Mouse (Mus musculus): ENCODE measurements at regions not wholly inside any gene's neighbourhood (a gene's known extent, or its start where the extent isn't known, plus 50 kb on each side); places are given as distances from the start of the nearest gene placed in this dataset.
"Not testable (repeated sequence)": the region's sequence is repeated elsewhere in the genome, so short reads cannot be mapped to it uniquely, and the experiment has no call there.

GRCm38 (mm10) chr7:64005765-64006164, 67.0 kb upstream of the Klf13 start:
- no peak for ATAC-seq (replicated peaks; ENCODE audit: low FRiP score, poor library complexity, severe bottlenecking)

DNA sequence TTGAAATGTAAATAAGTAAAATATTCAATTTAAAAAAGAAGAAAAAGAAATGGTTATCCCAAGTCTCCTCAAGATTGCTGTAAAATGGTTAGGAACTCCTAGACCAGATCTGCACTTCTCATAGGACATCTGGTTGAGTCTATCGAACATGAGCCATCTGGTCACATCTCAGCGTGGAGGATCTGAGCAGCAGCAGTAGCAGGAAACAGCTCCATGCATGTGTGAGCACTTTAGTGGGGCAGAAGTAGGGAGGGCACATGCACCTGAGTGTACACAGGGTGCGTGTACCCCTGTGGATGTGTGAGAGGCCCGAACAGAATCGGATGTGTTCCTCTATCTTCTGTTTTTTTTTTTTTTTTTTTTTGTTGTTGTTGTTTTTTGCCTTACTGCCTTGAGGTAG, 65.2 kb upstream of the Klf13 start:
- ATAC-seq (replicated peaks; ENCODE audit: low FRiP score, poor library complexity, severe bottlenecking) = no peak

DNA sequence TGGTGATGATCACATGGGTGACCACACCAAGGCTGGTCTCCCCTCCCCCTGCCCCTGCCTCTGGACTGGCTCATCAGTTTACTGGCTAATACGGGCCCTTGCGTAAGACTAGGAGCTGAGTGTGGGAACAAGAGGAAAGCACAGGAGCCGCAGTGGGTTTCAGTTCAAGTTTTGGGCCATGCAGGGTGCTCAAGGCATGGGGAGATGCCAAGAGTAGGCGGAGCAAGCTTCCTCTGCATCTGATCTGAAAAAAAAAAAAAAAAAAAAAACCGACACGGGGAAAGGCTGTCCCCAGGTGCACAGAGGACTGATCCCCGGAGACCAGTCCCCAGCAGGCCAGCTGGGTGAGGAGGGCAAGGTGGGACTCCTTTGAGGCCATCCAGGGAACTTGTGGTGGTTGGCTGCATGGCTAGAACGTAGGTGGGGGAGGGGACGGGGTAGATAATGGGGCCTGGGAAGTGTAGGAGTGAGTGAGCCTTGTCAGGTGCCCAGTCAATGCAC, 62.9 kb upstream of the Klf13 start:
- no peak for ATAC-seq (replicated peaks; ENCODE audit: low FRiP score, poor library complexity, severe bottlenecking)

DNA sequence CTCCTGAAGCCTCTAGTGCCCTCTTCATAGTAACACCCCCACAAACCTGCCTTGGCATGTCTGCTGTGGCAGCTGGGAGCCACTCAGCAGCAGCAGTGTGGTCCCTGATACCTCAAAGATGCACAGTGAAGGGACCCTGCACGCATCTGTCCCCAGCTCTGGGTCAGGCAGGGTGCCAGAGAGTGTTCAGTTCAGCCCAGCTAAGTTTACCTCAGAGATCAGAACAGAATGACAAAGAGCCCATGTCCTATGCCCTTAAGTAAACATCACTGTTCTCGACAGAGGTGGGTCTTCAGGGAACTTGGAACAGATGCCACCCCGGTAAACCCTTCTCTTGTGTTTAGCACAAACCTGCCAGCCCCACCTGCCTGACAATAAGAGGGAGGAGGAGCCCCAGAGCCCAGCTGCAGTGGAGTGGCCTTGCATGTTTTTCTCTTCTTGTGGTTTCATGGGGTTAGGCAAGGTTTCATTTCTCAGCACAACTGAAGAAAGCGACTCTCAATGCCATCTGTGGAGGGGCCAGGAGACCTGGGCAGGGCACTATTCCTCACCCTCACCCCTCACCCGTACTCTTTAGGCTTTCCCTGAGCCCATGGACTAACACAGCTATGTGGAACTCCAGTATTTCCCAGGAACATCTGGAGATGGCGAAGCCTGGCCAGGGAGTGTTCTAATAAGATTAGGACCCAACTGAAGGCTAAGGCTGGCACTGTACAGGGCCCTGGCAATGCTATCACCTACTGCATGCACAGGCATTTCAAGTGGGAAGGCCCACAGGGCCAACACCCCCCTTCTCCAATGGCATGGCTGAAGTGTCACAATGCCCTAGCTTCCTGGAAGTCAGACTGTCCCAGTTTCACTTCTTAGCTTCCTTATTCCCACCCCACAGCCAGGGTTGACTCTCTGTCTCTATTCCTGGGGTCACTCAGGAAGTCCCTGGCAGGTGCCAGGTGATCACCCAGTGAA, 60.6 kb upstream of the Klf13 start:
- peak; percentile 69 for ATAC-seq (replicated peaks; ENCODE audit: low FRiP score, poor library complexity, severe bottlenecking)

DNA sequence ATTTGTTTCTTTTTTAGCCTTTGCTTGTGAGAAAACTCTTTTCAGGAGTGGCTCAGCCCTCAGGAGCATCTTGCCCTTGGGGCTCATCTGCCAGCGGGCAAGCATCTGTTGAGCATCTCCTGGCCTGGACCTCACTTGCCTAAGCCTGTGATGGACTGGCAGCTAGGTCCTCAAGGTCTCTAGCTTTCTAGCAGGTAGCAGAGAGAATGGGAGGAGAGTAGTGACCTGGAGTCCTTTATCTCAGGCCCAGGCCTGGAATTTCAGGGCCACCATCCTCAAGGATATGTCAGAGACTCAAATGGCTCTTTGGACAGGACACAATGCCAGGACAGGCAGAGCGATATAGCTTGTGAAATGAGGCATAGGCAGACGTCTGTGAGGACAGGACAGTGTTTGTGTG, 59.3 kb upstream of the Klf13 start:
- no peak for ATAC-seq (replicated peaks; ENCODE audit: low FRiP score, poor library complexity, severe bottlenecking)

- peak; percentile 67 for ATAC-seq (replicated peaks; ENCODE audit: low FRiP score, poor library complexity, severe bottlenecking)
These were observed 57.9 kb upstream of the Klf13 start for GRCm38 (mm10) chr7:63996581-63997098.

- ATAC-seq (replicated peaks; ENCODE audit: low FRiP score, poor library complexity, severe bottlenecking) = no peak
These were observed 56.7 kb upstream of the Klf13 start for GRCm38 (mm10) chr7:63995255-63995980.

GRCm38 (mm10) chr7:63994769-63995168, 56.1 kb upstream of the Klf13 start:
- not testable (repeated sequence) for ATAC-seq (replicated peaks; ENCODE audit: low FRiP score, poor library complexity, severe bottlenecking)

DNA sequence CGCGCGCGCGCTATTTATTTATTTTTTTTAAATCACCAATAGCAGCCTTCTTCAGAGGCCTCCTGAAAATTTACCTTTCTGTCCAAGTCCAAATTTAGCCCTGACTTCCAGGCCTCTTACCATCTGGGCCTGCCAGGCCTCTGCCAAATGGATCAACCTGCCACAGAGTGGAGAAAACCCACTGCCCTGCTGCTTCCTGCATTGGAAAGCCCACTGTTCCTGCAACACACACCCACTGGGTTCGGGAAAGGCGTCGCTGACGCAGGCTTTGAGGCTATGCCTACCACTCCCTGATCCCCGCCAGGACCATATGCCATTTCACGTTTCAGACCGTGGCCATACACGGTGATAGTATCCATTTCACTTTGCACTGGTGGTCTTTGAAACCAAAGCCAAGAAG, 53.4 kb upstream of the Klf13 start:
- no peak for ATAC-seq (replicated peaks; ENCODE audit: low FRiP score, poor library complexity, severe bottlenecking)

DNA sequence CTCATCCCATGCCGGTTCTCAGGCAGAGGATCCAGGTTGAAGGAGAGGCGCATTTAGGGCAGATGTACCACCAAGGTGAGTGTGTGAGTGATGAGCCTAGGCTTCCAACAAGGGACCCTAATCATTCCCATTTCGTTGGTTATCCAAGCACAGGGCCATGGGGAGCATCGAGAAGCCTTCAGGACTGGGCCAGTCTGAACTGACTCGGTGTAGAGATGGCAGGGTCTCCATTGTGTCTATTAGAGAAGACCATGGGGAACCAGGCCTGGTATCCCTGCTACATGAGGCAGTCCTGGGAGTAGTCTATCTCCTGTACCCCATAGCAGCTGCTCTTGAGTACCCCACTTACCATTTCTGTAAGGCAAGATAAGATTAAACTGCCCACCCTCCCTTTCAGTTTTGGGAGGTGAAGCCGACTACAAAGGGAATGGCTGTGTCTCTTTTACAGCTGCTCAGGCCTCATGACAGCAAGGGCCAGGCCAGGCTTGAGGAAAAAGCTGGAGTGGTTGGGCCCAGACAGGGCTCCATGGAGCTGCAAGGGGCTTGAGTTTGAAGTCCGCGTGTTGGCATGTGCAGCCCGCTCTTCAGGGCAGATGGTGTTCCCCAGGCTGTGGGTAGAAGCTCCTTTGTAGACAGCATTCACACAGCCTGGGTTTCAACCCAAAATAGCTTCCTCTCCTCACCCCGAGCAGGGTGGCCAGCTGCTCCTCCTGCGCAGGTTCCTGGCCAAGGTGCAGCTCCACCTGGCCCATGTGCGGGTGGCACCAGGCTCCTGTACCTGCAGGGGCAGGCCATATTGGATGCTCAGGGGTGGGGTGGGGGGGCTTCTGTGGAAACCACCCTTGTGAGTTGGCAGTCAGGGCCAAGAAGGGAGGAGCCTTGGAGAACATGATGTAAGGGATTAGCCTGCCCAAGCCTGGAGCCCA, 52.6 kb upstream of the Klf13 start:
- no peak for ATAC-seq (replicated peaks; ENCODE audit: low FRiP score, poor library complexity, severe bottlenecking)

DNA sequence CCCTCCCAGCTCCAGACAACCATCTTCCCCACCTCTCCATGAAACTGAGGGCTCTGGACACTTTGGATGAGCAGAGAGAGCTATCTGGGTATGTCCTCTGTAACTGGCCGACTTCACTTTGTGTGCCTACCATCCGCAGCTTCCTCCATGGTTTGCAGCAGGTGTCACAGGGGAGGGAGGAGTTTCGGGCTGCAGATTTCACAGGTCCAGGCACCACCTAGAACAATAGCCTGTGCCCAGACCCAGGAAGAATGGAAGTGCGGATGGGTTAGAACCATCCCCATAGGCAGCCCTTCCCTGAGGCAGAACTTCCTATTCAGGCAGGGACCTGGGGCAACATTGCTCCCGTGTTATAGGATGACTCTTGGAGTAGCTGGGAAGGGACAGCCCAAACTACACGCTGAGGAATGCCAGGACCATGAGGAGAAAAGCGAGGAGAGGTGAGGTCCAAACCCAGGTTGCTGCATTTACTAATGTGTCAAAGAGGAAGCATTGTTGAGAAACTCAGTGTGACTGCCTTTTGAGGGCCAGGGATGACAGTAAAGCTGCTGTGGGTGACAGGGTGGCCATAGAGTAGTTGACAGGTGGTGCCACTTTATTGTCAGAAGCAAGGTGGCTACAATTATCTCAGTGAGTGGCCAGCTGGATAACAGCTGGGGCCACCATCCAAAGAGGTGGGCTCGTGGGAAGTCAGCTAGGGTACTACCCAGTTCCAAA, 51.8 kb upstream of the Klf13 start:
- no peak for ATAC-seq (replicated peaks; ENCODE audit: low FRiP score, poor library complexity, severe bottlenecking)

GRCm38 (mm10) chr7:63989736-63990135, 51.0 kb upstream of the Klf13 start:
- ATAC-seq (replicated peaks; ENCODE audit: low FRiP score, poor library complexity, severe bottlenecking) = no peak

Measured in erythroblast, adult 5-6 weeks (primary cell).